Mouse (Mus musculus): Measurements from ENCODE around the gene Ccdc157.

DNA sequence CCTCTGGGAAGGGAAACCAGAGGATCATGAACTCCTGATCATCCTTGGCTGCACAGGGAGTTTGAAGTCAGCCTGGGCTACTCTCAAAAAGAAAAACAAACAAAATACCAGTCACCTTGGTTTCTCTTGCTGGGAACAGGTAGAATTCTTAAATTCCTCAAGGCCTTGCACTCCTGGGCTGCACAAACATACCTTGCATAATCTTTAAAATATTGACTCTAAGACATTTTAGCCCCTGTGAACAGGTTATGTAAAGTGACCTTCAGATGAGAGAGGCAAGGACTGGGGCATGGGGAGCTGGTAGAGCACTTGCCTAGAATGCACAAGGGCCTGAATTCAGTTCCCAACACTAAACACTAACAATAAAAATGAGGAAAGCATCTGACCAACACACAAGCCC, 18.6 kb downstream of the Ccdc157 start:
- TF ChIP-seq POLR2A (IDR thresholded peaks at IDR 0.05; ENCODE audit: borderline replicate concordance, insufficient read depth, low read length) (no peak), CTCF (IDR thresholded peaks at IDR 0.05; ENCODE audit: borderline replicate concordance, insufficient read depth, low read depth, low read length) (no peak)

All from cerebellum, adult 2 months (tissue).